Mouse (Mus musculus) kidney, postnatal 4 days (tissue): ENCODE measurements around the gene Agfg2.

Source experiments
- DNase-seq, 2 experiments: peaks; one replicate each; pipeline ENCODE4 v3.0.0; 2021; ENCODE audit warnings: mixed read lengths in 2 of 2

The Agfg2 gene

GRCm38 (mm10) chr5:137684294-137685123, at the start of gene Agfg2:
Gene Agfg2, minus strand, starts transcription at chr5:137684726.
- peak; percentile 98 to 99 for DNase-seq

- DNase-seq = no peak
Observed at GRCm38 (mm10) chr5:137733638-137734288, 49.2 kb upstream of the Agfg2 start.

GRCm38 (mm10) chr5:137726767-137727166, 42.2 kb upstream of the Agfg2 start:
- DNase-seq = no peak

- no peak for DNase-seq
Observed at GRCm38 (mm10) chr5:137723840-137724239, 39.3 kb upstream of the Agfg2 start.

- DNase-seq = peak; percentile 61 to 74
Observed at GRCm38 (mm10) chr5:137720558-137721164, 36.1 kb upstream of the Agfg2 start.

GRCm38 (mm10) chr5:137719088-137719487, 34.6 kb upstream of the Agfg2 start:
- DNase-seq = no peak

GRCm38 (mm10) chr5:137718020-137718790, 33.7 kb upstream of the Agfg2 start:
- no peak for DNase-seq

- no peak for DNase-seq
Observed at GRCm38 (mm10) chr5:137715685-137716084, 31.2 kb upstream of the Agfg2 start.

GRCm38 (mm10) chr5:137713454-137713853, 28.9 kb upstream of the Agfg2 start:
- DNase-seq = no peak

- peak; percentile 80 to 86 for DNase-seq
Observed at GRCm38 (mm10) chr5:137706913-137707633, 22.5 kb upstream of the Agfg2 start.

GRCm38 (mm10) chr5:137705242-137705641, 20.7 kb upstream of the Agfg2 start:
- no peak for DNase-seq

- DNase-seq = no peak
Observed at GRCm38 (mm10) chr5:137699850-137700249, 15.3 kb upstream of the Agfg2 start.

GRCm38 (mm10) chr5:137699080-137699479, 14.6 kb upstream of the Agfg2 start:
- DNase-seq = no peak

GRCm38 (mm10) chr5:137695930-137696329, 11.4 kb upstream of the Agfg2 start:
- DNase-seq = no peak

GRCm38 (mm10) chr5:137694796-137695195, 10.3 kb upstream of the Agfg2 start:
- DNase-seq = no peak

GRCm38 (mm10) chr5:137691881-137692280, 7.4 kb upstream of the Agfg2 start:
- DNase-seq = no peak

GRCm38 (mm10) chr5:137690531-137690930, 6.0 kb upstream of the Agfg2 start:
- DNase-seq = peak in 1 of 2 experiments; percentile 30

- no peak for DNase-seq
Observed at GRCm38 (mm10) chr5:137689974-137690373, 5.4 kb upstream of the Agfg2 start.

- DNase-seq = no peak
Observed at GRCm38 (mm10) chr5:137686127-137686790, 1.7 kb upstream of the Agfg2 start.

GRCm38 (mm10) chr5:137685653-137686052, 1.1 kb upstream of the Agfg2 start:
- no peak for DNase-seq
